Mouse (Mus musculus) ES-E14 (cell line): Measurements from ENCODE around the gene 4930558K02Rik.

Experiments used
- CHD2 ChIP-seq: IDR thresholded peaks from 2 replicates; pipeline ENCODE4 v1.6.1; 2014; ENCODE audit warnings: mild to moderate bottlenecking, low read depth, low read length, inconsistent platforms
- HCFC1 ChIP-seq: IDR thresholded peaks from 2 replicates; pipeline ENCODE4 v1.6.1; 2012; ENCODE audit warnings: low read length, inconsistent platforms, borderline replicate concordance; ENCODE audit not compliant: insufficient read depth
- MAFK ChIP-seq: IDR thresholded peaks from 2 replicates; pipeline ENCODE4 v1.6.1; 2014; ENCODE audit warnings: mild to moderate bottlenecking, low read depth, low read length, inconsistent platforms; ENCODE audit not compliant: insufficient read depth
- ZNF384 ChIP-seq: IDR thresholded peaks from 2 replicates; pipeline ENCODE4 v1.6.1; 2012; ENCODE audit warnings: low read depth, low read length, inconsistent platforms

DNA sequence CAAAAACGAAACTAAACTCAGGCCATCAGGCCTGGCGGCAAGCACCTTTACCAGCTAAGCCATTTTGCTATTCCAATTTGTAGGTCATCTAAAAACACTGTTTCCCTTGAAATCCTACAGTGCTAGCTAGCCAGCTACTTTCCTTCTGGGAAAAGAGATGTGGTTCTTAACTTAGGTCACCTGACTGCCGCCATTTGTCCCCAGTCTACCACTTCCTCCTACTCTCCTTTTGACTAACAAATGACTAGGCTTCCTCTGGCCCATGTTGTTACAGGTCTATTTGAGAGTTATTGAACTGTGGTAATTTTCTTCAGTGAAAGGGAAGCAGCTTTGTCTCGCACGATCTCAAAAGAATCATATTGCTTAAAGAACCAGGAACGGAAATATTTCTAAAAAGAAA, 57.5 kb downstream of the 4930558K02Rik start:
- no peak for TF ChIP-seq HCFC1
- no peak for TF ChIP-seq CHD2
- TF ChIP-seq ZNF384 = no peak
- TF ChIP-seq MAFK = no peak
